Mouse (Mus musculus): ENCODE measurements around the gene Perm1. TPM values are rescaled to one million over a fixed set of nuclear protein-coding genes. Genes with fewer than 3 reads are reported as not detected.
A peak's percentile ranks its signal among the peaks of the same experiment; 100 is the strongest.

The Perm1 gene
- under 1 TPM; 0.23 to 0.27 TPM for total RNA-seq (2021)

- DNase-seq (ENCODE audit: extremely low spot score in 1 of 2, low spot score in 1 of 2) = no peak
Measured at GRCm38 (mm10) chr4:156215649-156216048, at the start of gene Perm1. Perm1 (plus strand) TSS chr4:156215868.

GRCm38 (mm10) chr4:156166477-156166876 is 49.2 kb upstream of the Perm1 start:
- DNase-seq (ENCODE audit: extremely low spot score in 1 of 2, low spot score in 1 of 2) = peak in 1 of 2 experiments; percentile 5

GRCm38 (mm10) chr4:156168611-156169010 is 47.1 kb upstream of the Perm1 start:
- no peak for DNase-seq (ENCODE audit: extremely low spot score in 1 of 2, low spot score in 1 of 2)

- DNase-seq (ENCODE audit: extremely low spot score in 1 of 2, low spot score in 1 of 2) = peak in 1 of 2 experiments; percentile 4
Measured at GRCm38 (mm10) chr4:156169129-156169528, 46.5 kb upstream of the Perm1 start.

- no peak for DNase-seq (ENCODE audit: extremely low spot score in 1 of 2, low spot score in 1 of 2)
Measured at GRCm38 (mm10) chr4:156171828-156172227, 43.8 kb upstream of the Perm1 start.

- DNase-seq (ENCODE audit: extremely low spot score in 1 of 2, low spot score in 1 of 2) = no peak
Measured at GRCm38 (mm10) chr4:156177630-156178029, 38.0 kb upstream of the Perm1 start.

GRCm38 (mm10) chr4:156183747-156184146 is 31.9 kb upstream of the Perm1 start:
- no peak for DNase-seq (ENCODE audit: extremely low spot score in 1 of 2, low spot score in 1 of 2)

- no peak for DNase-seq (ENCODE audit: extremely low spot score in 1 of 2, low spot score in 1 of 2)
Measured at GRCm38 (mm10) chr4:156184291-156184954, 31.2 kb upstream of the Perm1 start.

- DNase-seq (ENCODE audit: extremely low spot score in 1 of 2, low spot score in 1 of 2) = peak in 1 of 2 experiments; percentile 23
Measured at GRCm38 (mm10) chr4:156185456-156185949, 30.2 kb upstream of the Perm1 start.

- peak in 1 of 2 experiments; percentile 56 for DNase-seq (ENCODE audit: extremely low spot score in 1 of 2, low spot score in 1 of 2)
Measured at GRCm38 (mm10) chr4:156185950-156186850, 29.5 kb upstream of the Perm1 start.

- DNase-seq (ENCODE audit: extremely low spot score in 1 of 2, low spot score in 1 of 2) = no peak
Measured at GRCm38 (mm10) chr4:156188162-156188810, 27.4 kb upstream of the Perm1 start.

GRCm38 (mm10) chr4:156188811-156189323 is 26.8 kb upstream of the Perm1 start:
- DNase-seq (ENCODE audit: extremely low spot score in 1 of 2, low spot score in 1 of 2) = peak in 1 of 2 experiments; percentile 43

- peak in 1 of 2 experiments; percentile 41 for DNase-seq (ENCODE audit: extremely low spot score in 1 of 2, low spot score in 1 of 2)
Measured at GRCm38 (mm10) chr4:156192421-156193199, 23.1 kb upstream of the Perm1 start.

- no peak for DNase-seq (ENCODE audit: extremely low spot score in 1 of 2, low spot score in 1 of 2)
Measured at GRCm38 (mm10) chr4:156193200-156193590, 22.5 kb upstream of the Perm1 start.

- no peak for DNase-seq (ENCODE audit: extremely low spot score in 1 of 2, low spot score in 1 of 2)
Measured at GRCm38 (mm10) chr4:156193906-156194305, 21.8 kb upstream of the Perm1 start.

GRCm38 (mm10) chr4:156194346-156194745 is 21.3 kb upstream of the Perm1 start:
- DNase-seq (ENCODE audit: extremely low spot score in 1 of 2, low spot score in 1 of 2) = no peak

- peak in 1 of 2 experiments; percentile 40 for DNase-seq (ENCODE audit: extremely low spot score in 1 of 2, low spot score in 1 of 2)
Measured at GRCm38 (mm10) chr4:156195927-156196870, 19.5 kb upstream of the Perm1 start.

- DNase-seq (ENCODE audit: extremely low spot score in 1 of 2, low spot score in 1 of 2) = peak; percentile 50 to 56
Measured at GRCm38 (mm10) chr4:156197131-156197828, 18.4 kb upstream of the Perm1 start, which contains the start of gene Agrn. Agrn (minus strand) TSS chr4:156197488.

Measured in layer of hippocampus, postnatal 25 days (tissue).